Mouse (Mus musculus): Measurements from ENCODE around the gene Commd1. TPM values are rescaled to one million over a fixed set of nuclear protein-coding genes. Genes with fewer than 3 reads are reported as not detected.

Commd1 gene
- total RNA-seq (2023), result 16.7 TPM

GRCm38 (mm10) chr11:22981984-22982757, at the start of gene Commd1, which contains the start of gene Gm28048:
Gene Commd1 (minus strand): TSS chr11:22982382.
Gene Gm28048 (minus strand): TSS chr11:22982090.

GRCm38 (mm10) chr11:23007481-23008180, 25.4 kb upstream of the Commd1 start, which contains the start of gene Fam161a:
Gene Fam161a (plus strand): TSS chr11:23007531.

DNA sequence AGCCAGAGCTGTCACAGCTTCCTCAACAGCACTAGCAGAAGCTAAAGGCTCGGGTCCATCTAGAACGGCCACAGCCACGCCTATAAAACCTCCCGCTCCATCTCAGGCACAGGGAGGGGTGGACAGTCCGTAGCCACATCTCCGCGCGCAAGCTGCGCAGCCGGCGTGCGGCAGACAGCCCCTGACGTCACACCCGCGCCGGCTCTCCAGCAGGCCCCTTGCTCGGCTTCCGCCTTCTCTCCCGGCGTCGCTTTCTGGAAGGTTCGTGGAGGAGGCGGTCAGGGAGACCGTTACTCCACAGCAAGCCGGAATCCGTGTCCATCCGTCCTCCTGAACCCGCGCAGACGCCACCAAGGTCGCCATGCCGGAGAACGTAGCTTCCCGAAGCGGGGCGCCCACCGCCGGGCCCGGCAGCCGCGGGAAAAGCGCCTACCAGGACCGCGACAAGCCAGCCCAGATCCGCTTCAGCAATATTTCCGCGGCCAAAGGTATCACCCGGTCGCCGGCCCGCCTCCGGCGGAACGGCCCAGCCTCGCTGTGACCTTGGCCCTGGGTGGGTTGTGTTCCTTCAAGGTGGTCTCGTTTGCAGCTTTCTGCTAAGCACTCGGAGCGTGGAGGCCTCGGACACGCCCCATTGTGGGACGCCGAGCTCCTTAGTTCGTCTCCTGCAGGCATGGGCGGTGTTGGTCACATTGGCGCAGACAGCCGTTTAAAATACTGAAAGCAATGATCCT, 8.4 kb upstream of the Commd1 start, which contains the start of gene Cct4:
Gene Cct4 (plus strand): TSS at position 127 of the 734 bp plus-strand sequence.

GRCm38 (mm10) chr11:22971835-22972709, 10.1 kb downstream of the Commd1 start, which contains the start of gene Zrsr1:
Gene Zrsr1 (plus strand): TSS chr11:22972005.

GRCm38 (mm10) chr11:22860335-22861227, 121.6 kb downstream of the Commd1 start, which contains the start of gene B3gnt2:
Gene B3gnt2 (minus strand): TSS chr11:22860961.

Other genes with a start within 250 kb of the Commd1 start
- 50.0 TPM for gene B3gnt2, start 121.4 kb downstream of the Commd1 start, total RNA-seq (2023)
- 63.6 TPM for gene Zrsr1, start 10.4 kb downstream of the Commd1 start, total RNA-seq (2023)
- 26.4 TPM for gene Gm28048, start 292 bp downstream of the Commd1 start, total RNA-seq (2023)
- gene Cct4, start 8.1 kb upstream of the Commd1 start, total RNA-seq (2023), result 216 TPM
- gene Fam161a, start 25.1 kb upstream of the Commd1 start, total RNA-seq (2023), result 6.0 TPM

All from CD8-positive naive resting alpha-beta T cell, adult 57 days (primary cell).